ENCODE assay signal across 10 mouse cellular contexts in the genomic region with DNA sequence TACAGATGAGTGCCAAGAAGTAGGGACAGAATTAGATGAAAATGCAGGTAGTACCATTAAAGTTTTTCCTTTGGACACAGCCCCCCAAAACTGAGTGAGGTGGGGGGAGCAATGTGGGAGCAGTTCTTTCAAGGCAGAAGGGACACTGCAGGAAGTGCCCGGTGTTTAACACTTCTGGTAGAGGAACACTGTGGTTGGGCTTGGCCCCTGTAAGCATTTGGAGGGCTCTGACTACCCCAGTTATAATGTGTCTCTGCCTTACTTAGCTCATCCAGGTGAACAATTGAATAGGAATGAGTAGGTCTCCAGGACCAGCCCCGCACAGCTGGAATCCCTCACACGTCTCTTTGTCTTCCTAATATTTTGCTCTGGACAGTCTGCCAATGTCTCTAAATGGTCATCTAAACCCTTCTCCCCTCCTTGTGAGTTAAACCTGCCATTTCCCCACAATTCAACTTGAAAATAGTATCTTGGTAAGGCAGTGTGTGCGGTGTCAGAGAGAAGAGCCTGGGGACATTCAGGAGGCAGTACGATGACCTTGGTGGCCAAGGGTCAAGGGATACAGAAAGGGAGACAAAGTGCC.
A peak's percentile ranks its signal among the peaks of the same experiment; 100 is the strongest.
DNase-seq lines count a peak whose midpoint lies in the region; ATAC-seq and TF ChIP-seq lines count a peak whose summit lies in the region.
"Had no signal": no experiment of that assay in that cellular context is flagged by ENCODE, and none has a peak within 500 bp of the region (broad histone marks: within the 10 kb centered on the region; RNA-seq: fewer than 3 reads in every experiment).

No protein-coding gene starts in this region.

- H3K9me3 ChIP-seq in embryonic facial prominence, embryonic 15.5 days (replicated peaks), result no peaks in the 10 kb centered on the region
- no peaks in the 10 kb centered on the region for H3K9me3 ChIP-seq in intestine, embryonic 15.5 days
- H3K9me3 ChIP-seq in midbrain, postnatal 0 days (ENCODE audit: low read length), result no peaks in the 10 kb centered on the region

- H3K27me3 ChIP-seq in embryonic facial prominence, embryonic 15.5 days, result 0 out of 2 replicates have a peak, but pooled peaks cover 3% of the 10 kb centered on the region
- no peaks in the 10 kb centered on the region for H3K27me3 ChIP-seq in intestine, embryonic 15.5 days (replicated peaks)
- no peaks in the 10 kb centered on the region for H3K27me3 ChIP-seq in midbrain, postnatal 0 days (ENCODE audit: insufficient read depth, low read length)

- no peak for ATAC-seq in embryonic facial prominence, embryonic 15.5 days (ENCODE audit: insufficient number of reproducible peaks, low FRiP score, low TSS enrichment, low read depth)
- no peak for ATAC-seq in intestine, embryonic 15.5 days
- ATAC-seq in midbrain, postnatal 0 days (ENCODE audit: low FRiP score), result peak; percentile 4; the same call in 1 of the 2 replicates

- 72% methylated on average over 5 of the region's 5 CpGs for WGBS in embryonic facial prominence, embryonic 15.5 days
- WGBS in intestine, embryonic 15.5 days, result 79% methylated on average over 5 of the region's 5 CpGs
- WGBS in midbrain, postnatal 0 days, result 82% methylated on average over 5 of the region's 5 CpGs

- H3K36me3 ChIP-seq in embryonic facial prominence, embryonic 15.5 days, result no peaks in the 10 kb centered on the region
- H3K36me3 ChIP-seq in intestine, embryonic 15.5 days, result no peaks in the 10 kb centered on the region
- H3K36me3 ChIP-seq in midbrain, postnatal 0 days (ENCODE audit: insufficient read depth, low read length), result no peaks in the 10 kb centered on the region

- H3K27ac ChIP-seq in left cerebral cortex, adult 2 months, result no peak overlapping the region
- H3K27ac ChIP-seq in embryonic facial prominence, embryonic 15.5 days (replicated peaks), result no peak overlapping the region; the same call in 1 of the 2 replicates
- H3K27ac ChIP-seq in intestine, embryonic 15.5 days, result no peak overlapping the region
- 0 out of 2 replicates have a peak overlapping the region, but pooled peaks have one; percentile 63 for H3K27ac ChIP-seq in midbrain, postnatal 0 days (ENCODE audit: low read depth, low read length)

- no peak overlapping the region for H3K9ac ChIP-seq in embryonic facial prominence, embryonic 15.5 days
- no peak overlapping the region for H3K9ac ChIP-seq in intestine, embryonic 15.5 days
- H3K9ac ChIP-seq in midbrain, postnatal 0 days (replicated peaks; ENCODE audit: low read length, poor library complexity, severe bottlenecking), result no peak overlapping the region

- intact Hi-C loops in left cerebral cortex, adult 2 months (cut with DNase I), result no loop called here
- intact Hi-C loops in gastrocnemius, postnatal 36 days (cut with DNase I), result loop anchor here (1.0 kb wide), 1 partner anchor 15 kb away; no protein-coding TSS in a partner anchor

- peak overlapping the region; percentile 38 for H3K4me2 ChIP-seq in embryonic facial prominence, embryonic 15.5 days (replicated peaks)
- peak overlapping the region; percentile 45; the same call in 1 of the 2 replicates for H3K4me2 ChIP-seq in intestine, embryonic 15.5 days (replicated peaks)
- peak overlapping the region; percentile 51 for H3K4me2 ChIP-seq in midbrain, postnatal 0 days (ENCODE audit: low read depth, low read length, poor library complexity, severe bottlenecking)

- DNase-seq in left cerebral cortex, adult 2 months (ENCODE audit: extremely low spot score in 1 of 2, low spot score in 2 of 2), result no peak
- no peak for DNase-seq in left cerebral cortex, adult 11 months (ENCODE audit: low spot score)
- DNase-seq in midbrain, postnatal 0 days (ENCODE audit: low spot score), result no peak
- no peak for DNase-seq in spleen, postnatal 4 days (ENCODE audit: low spot score in 2 of 2)
- DNase-seq in gastrocnemius, postnatal 36 days, result no peak
- DNase-seq in right cerebral cortex, postnatal 25 days, result no peak
- DNase-seq: cerebellum, adult 8-10 months; lung, adult 18-20 months had no signal

- H3K4me3 ChIP-seq in left cerebral cortex, adult 2 months, result peak overlapping the region; percentile 16; the same call in 1 of the 2 replicates
- H3K4me3 ChIP-seq in embryonic facial prominence, embryonic 15.5 days (replicated peaks), result no peak overlapping the region; the same call in 1 of the 2 replicates
- H3K4me3 ChIP-seq in intestine, embryonic 15.5 days (replicated peaks), result no peak overlapping the region
- peak overlapping the region; percentile 28 for H3K4me3 ChIP-seq in midbrain, postnatal 0 days (ENCODE audit: low read depth, low read length)

- H3K4me1 ChIP-seq in embryonic facial prominence, embryonic 15.5 days, result peaks cover 36% of the 10 kb centered on the region
- 0 out of 2 replicates have a peak, but pooled peaks cover 11% of the 10 kb centered on the region for H3K4me1 ChIP-seq in intestine, embryonic 15.5 days (replicated peaks)
- no peaks in the 10 kb centered on the region for H3K4me1 ChIP-seq in midbrain, postnatal 0 days (ENCODE audit: insufficient read depth, low read length)

- TF ChIP-seq CTCF in left cerebral cortex, adult 2 months (IDR thresholded peaks at IDR 0.05), result no peak
- no peak for TF ChIP-seq CTCF in midbrain, postnatal 0 days (IDR thresholded peaks at IDR 0.05)

Comparison
In these comparisons a context has a peak if more than half of its experiments do, and no peak if none do; other contexts are left out.
1. H3K4me3 ChIP-seq: peak in left cerebral cortex, adult 2 months (single experiment) and midbrain, postnatal 0 days (single experiment); none in embryonic facial prominence, embryonic 15.5 days (single experiment) and intestine, embryonic 15.5 days (single experiment).
2. Peak in every context shown above with its lines, with median percentiles within 50 percentile points of each other: H3K4me2 ChIP-seq.